Mouse (Mus musculus) spleen, postnatal 10 days (tissue): ENCODE results near the gene Mylk4.

Experiments used
- DNase-seq, 2 experiments: peaks; one replicate each; pipeline ENCODE4 v3.0.0; 2021 to 2022; ENCODE audit warnings: low spot score in 2 of 2

Mylk4 gene

GRCm38 (mm10) chr13:32783816-32784215 lies at the start of gene Mylk4:
Mylk4 (minus strand) TSS chr13:32783954.
- DNase-seq: no peak

- DNase-seq: no peak
Measured at GRCm38 (mm10) chr13:32833237-32833636, 49.5 kb upstream of the Mylk4 start.

GRCm38 (mm10) chr13:32832776-32833175 lies 49.0 kb upstream of the Mylk4 start:
- no peak for DNase-seq

GRCm38 (mm10) chr13:32831505-32832273 lies 47.9 kb upstream of the Mylk4 start:
- DNase-seq: peak in 1 of 2 experiments; percentile 66

GRCm38 (mm10) chr13:32828886-32829285 lies 45.1 kb upstream of the Mylk4 start:
- no peak for DNase-seq

- DNase-seq: peak; percentile 66 to 89
Measured at GRCm38 (mm10) chr13:32827951-32828350, 44.2 kb upstream of the Mylk4 start.

- DNase-seq: no peak
Measured at GRCm38 (mm10) chr13:32827111-32827822, 43.5 kb upstream of the Mylk4 start.

- DNase-seq: no peak
Measured at GRCm38 (mm10) chr13:32825546-32825945, 41.8 kb upstream of the Mylk4 start.

- no peak for DNase-seq
Measured at GRCm38 (mm10) chr13:32824377-32825330, 40.9 kb upstream of the Mylk4 start.

GRCm38 (mm10) chr13:32823126-32823525 lies 39.4 kb upstream of the Mylk4 start:
- no peak for DNase-seq

GRCm38 (mm10) chr13:32821671-32822070 lies 37.9 kb upstream of the Mylk4 start:
- no peak for DNase-seq

GRCm38 (mm10) chr13:32819926-32820325 lies 36.2 kb upstream of the Mylk4 start:
- DNase-seq: no peak

GRCm38 (mm10) chr13:32819241-32819640 lies 35.5 kb upstream of the Mylk4 start:
- DNase-seq: no peak

GRCm38 (mm10) chr13:32807624-32808023 lies 23.9 kb upstream of the Mylk4 start:
- no peak for DNase-seq

- no peak for DNase-seq
Measured at GRCm38 (mm10) chr13:32806820-32807219, 23.1 kb upstream of the Mylk4 start.

- DNase-seq: no peak
Measured at GRCm38 (mm10) chr13:32803701-32804345, 20.1 kb upstream of the Mylk4 start.

- DNase-seq: peak; percentile 56 to 60
Measured at GRCm38 (mm10) chr13:32802259-32803081, 18.7 kb upstream of the Mylk4 start, which contains the start of gene D930007J09Rik. D930007J09Rik (minus strand) TSS chr13:32802849.

GRCm38 (mm10) chr13:32801693-32802221 lies 18.0 kb upstream of the Mylk4 start, which contains the start of gene Wrnip1:
Wrnip1 (plus strand) TSS chr13:32802038.
- peak; percentile 78 to 92 for DNase-seq

- DNase-seq: peak in 1 of 2 experiments; percentile 64
Measured at GRCm38 (mm10) chr13:32800859-32801258, 17.1 kb upstream of the Mylk4 start.

- no peak for DNase-seq
Measured at GRCm38 (mm10) chr13:32799131-32799530, 15.4 kb upstream of the Mylk4 start.
